Mouse (Mus musculus) thymus, postnatal 36 days (tissue): ENCODE measurements around the gene Sox2.

Source experiments
- DNase-seq, 2 experiments: peaks; one replicate each; pipeline ENCODE4 v3.0.0; 2022; ENCODE audit warnings: mixed read lengths in 2 of 2

The Sox2 gene

GRCm38 (mm10) chr3:34660542-34661290 is 10.5 kb downstream of the Sox2 start:
- DNase-seq: no peak

DNA sequence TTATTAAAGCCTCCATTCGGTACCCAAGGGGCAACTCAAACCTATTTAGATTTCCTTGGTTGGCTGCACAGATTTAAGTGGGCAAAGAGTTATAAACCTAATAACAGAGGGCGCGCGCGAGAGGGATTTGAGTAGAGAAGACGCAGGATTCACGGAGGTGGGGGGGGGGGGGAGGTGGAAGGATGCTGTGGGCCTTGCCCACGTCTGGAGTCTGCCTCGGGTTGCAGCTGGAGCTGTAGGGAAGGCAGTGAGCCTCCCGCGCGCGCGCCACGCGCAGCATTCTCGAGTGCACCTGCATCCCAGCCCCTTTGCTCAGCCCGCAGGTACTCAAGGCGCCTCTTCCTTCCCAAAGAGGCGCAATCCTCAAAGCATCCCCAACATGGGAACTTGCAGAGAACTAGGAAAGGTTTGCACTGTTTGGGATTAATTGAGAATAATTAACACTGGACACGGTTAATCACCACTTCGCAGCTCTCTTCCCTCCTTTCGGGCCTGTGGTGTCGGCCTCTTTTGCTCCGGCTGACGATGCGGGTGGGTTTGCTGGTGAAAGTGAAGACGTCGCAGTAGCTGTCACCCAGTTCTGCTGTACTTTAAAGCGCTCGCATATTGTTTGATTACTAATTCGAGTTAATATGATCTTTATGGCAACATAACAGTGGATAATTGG is 11.3 kb downstream of the Sox2 start:
- DNase-seq: no peak

DNA sequence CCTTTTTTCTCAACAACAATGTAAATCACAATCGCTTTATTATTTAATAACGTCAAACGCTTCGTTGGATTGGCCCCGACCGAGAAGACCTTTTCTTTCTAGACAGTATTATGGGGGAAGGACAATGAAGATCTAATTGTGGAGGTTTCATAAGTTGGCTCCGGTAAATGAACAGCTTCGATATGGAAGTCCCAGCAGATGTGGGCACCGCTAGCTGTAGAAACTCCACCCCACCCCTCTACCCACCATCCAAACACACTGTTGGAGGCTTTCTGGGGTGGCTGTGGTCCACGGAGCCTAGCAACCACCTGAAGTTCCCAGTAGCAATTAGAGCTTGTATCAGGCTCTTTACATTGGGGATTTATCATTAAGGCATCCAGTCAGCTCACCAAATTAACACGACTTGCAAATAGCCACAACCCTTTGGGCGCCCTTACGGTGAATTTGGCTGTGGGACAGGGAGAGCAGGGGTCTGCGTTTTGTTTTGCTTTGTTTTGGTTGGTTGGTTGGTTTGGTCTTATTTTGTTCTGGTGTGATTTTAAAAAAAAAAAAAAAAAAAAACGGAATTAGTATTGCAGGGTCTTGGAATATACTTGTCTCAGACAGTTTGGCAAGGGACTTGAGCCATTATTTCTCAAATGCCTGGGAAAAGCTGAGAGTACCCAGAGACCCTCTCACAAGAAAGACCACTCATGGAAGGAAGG is 12.0 kb downstream of the Sox2 start:
- no peak for DNase-seq

- no peak for DNase-seq
Observed at GRCm38 (mm10) chr3:34662712-34663655, 12.8 kb downstream of the Sox2 start.

GRCm38 (mm10) chr3:34663701-34664635 is 13.8 kb downstream of the Sox2 start:
- no peak for DNase-seq

GRCm38 (mm10) chr3:34664636-34665531 is 14.7 kb downstream of the Sox2 start:
- no peak for DNase-seq

GRCm38 (mm10) chr3:34665751-34666665 is 15.8 kb downstream of the Sox2 start:
- DNase-seq: no peak

DNA sequence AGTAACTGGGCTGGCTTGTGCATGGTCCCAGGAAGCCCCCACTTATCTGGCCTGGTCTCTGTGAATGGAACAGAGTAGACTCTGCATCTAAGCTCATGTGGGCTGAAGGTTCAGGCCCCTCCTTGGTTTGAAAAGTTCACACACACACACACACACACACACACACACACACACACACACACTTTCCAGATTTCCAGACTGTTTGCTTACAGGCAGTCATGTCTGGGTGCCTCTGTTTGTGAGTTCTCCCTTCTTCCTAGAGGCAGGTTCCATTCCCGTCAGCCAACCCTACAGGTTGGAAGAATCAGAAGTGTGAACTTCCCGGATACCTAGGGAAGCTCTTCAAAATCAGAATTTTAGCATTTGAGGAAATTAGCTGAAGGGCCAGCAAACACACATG is 17.0 kb downstream of the Sox2 start:
- no peak for DNase-seq

DNA sequence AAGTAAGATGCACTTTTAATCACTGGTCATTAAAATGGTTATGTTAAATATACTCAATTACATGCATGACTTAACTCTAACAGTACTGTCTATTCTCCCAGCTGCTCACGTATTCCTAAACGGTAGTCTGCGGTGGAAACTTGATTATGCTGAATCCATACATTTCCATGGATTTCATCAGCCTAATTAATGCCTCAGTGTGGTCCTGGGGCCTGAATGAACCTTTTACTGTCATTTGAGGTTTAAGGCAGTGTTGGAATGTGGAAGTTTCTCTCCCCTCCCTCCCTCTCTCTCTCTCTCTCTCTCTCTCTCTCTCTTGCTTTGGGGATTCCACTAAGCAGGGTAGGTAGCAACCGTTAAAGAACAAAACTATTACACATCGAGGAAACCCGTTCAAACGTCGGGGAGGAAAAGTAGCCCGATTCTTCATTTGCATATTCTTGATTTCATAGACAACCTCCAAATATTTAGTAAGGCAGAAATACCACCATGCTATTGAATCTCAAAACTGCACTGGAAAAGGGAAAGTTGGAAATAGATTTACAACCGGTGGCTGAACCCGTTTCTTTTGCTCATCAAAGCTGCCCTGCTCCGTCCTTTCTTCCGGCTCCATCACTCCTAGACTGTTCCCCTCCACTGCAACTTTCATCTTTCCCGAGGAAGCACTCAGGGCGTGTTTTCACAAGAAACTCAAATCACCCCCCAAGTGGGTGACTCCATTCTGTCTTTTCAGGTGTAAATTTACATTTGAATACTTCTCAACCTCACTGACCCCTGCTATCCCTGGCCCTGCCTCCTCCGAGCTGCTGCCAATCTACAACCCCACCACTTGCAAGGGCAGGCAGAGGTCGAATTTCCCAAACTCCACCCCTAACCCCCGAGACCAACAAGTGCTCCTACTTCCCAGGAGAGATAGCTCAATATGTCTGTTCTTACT is 17.9 kb downstream of the Sox2 start:
- DNase-seq: no peak

DNA sequence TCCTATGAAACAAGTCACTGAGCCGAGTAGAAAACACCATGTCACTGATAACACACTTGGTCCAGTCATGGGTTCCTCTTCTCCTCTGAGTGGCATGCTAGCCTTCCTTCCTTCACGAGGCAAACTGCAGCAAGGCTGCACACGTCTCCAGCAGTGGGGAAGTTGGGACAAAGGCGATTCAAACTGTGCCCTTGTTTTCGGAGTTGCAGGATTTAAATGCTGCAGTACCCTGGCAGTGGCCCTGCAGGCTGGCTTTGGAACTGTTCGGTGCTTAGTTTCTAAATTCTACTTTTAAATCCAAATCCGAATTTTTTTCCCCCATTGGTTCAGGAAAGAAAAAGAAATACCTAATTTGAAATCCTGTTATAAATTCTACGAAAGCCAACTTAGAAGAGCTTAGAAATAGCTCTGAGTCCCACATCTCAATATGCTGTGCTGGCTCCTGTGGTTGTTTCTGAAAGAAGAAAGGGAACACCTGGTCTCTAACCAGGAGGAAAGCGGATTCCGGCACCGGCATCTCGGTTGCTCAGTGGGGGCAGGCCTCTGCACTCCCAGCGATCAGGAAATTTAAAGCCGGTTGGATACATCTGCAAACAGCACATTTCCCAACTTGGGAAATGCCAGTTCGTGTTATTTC is 20.9 kb downstream of the Sox2 start:
- no peak for DNase-seq

DNA sequence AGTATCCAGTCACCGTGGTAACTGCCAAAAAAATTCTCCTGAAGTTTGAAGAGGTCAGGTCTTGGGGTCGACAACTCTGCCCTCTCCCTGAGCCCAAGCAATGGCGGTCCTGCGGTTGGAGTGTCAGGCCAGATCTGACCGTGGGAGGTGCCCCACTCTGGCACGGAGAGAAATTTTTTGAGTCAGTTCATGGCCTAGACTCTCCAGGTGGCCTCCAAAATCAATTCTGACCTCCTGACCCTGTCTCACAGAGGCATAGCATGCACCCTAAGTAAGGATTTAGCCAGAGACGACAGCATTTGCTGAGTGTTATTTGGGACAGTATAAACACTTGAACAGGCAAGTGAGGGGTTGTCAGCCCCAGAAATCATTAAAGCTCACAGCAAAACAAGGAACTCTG is 28.6 kb downstream of the Sox2 start:
- no peak for DNase-seq

GRCm38 (mm10) chr3:34679439-34679838 is 29.2 kb downstream of the Sox2 start:
- no peak for DNase-seq

DNA sequence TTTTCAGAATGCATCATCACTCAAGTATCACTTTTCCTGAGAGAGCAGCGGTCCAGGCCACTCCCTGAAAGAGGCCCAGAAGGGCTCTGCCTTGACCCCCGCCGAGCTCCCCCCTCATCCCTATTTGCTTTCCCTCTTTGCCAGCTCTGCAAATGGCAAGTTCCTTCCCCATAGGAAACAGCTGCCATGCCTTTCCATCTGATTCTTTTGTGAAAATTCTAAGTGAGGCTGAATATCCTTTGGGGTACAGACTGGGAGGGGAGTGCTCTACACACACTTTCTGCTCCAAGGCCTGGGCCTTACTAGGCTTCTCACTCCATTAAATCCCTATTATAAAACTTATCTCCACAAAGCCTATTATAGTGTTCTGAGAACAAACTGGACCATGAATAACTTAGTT is 29.7 kb downstream of the Sox2 start:
- no peak for DNase-seq

DNA sequence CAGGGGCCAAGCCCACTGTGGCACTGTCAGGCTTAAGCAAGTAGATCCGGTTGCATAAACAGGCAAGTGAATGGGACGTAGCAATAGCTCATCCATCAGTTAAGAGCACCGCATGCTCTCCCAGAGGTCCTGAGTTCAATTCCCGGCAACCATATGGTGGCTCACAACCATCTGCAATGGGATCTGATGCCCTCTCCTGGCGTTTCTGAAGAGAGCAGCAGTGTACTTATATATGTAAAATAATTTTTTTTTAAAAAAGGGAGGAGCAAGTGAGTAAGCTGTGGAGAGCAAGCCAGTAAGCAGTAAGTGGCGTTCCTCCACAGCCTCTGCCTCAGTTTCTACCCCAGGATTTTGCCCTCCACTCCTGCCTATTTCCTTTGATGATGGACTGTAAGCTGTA is 37.9 kb downstream of the Sox2 start:
- DNase-seq: no peak

- DNase-seq: no peak
Observed at GRCm38 (mm10) chr3:34691703-34692393, 41.6 kb downstream of the Sox2 start.

DNA sequence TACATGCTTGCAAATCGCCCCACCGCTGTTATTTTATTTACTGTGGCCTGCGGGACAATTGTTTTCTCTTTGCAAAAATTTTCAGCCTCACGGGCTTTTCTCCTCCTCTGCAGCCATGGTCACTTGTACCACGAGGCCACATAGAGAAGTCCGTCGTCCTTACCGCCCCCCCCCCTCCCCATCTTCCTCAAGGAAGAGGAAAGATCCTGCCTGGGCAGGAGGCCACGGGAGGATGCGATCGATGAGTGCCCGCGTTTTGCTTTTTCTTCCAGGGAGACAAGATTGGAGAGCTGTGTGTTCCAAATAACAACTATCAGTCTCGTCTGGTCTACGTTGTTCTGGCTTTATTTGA is 42.2 kb downstream of the Sox2 start:
- no peak for DNase-seq
